24 mouse cellular contexts compared by ENCODE assay signal in genomic region chr4:102290052-102290734, GRCm38 (mm10).
DNase-seq lines count a peak whose midpoint lies in the region; ATAC-seq and TF ChIP-seq lines count a peak whose summit lies in the region.
"Had no signal": no experiment of that assay in that cellular context is flagged by ENCODE, and none has a peak within 500 bp of the region (broad histone marks: within the 10 kb centered on the region; RNA-seq: fewer than 3 reads in every experiment).

No protein-coding gene starts in this region.

- ATAC-seq in frontal cortex, adult (ENCODE audit: low TSS enrichment) = 0 out of 2 replicates have a peak, but pooled peaks have one; percentile 44
- ATAC-seq: forebrain, postnatal 0 days; intestine, embryonic 16.5 days had no signal

- no peak overlapping the region for H3K27ac ChIP-seq in bone marrow macrophage, adult 2 months (ENCODE audit: insufficient read depth, low read depth, low read length)
- H3K27ac ChIP-seq: embryonic facial prominence, embryonic 12.5 days; gastrocnemius, adult 2 months; hindbrain, embryonic 15.5 days; limb, embryonic 13.5 days; liver, embryonic 15.5 days; macrophage; midbrain, embryonic 12.5 days; neural tube, embryonic 12.5 days had no signal

- peaks cover 7% of the 10 kb centered on the region for H3K4me1 ChIP-seq in bone marrow macrophage, adult 2 months (ENCODE audit: control insufficient read depth, insufficient read depth, low read length)
- H3K4me1 ChIP-seq: embryonic facial prominence, embryonic 12.5 days; limb, embryonic 13.5 days; liver, embryonic 15.5 days; neural tube, embryonic 12.5 days had no signal

- no peak for TF ChIP-seq CTCF in bone marrow macrophage, adult 2 months (IDR thresholded peaks at IDR 0.05; ENCODE audit: low read depth, low read length)

- DNase-seq in frontal cortex, postnatal 25 days (ENCODE audit: low spot score in 2 of 2) = no peak
- peak; percentile 67 for DNase-seq in cerebellum, adult 9-10 months
- peak; percentile 3 for DNase-seq in induced T-regulatory cell, adult 2 months (ENCODE audit: low read depth)
- no peak for DNase-seq in adrenal gland, postnatal 14 days
- DNase-seq in urinary bladder, postnatal 36 days (ENCODE audit: low spot score in 2 of 2) = no peak
- DNase-seq: adrenal gland, adult 8-10 months; B cell, adult 2 months; forebrain, postnatal 0 days; gastrocnemius, adult 2 months; heart, adult 11 months; heart, postnatal 36 days; kidney, postnatal 4 days; thymus, postnatal 4 days had no signal

- H3K4me3 ChIP-seq in bone marrow macrophage, adult 2 months (ENCODE audit: insufficient read depth, low read length) = peak overlapping the region; percentile 5; the same call in 1 of the 2 replicates
- H3K4me3 ChIP-seq: embryonic facial prominence, embryonic 12.5 days; gastrocnemius, adult 2 months; heart, embryonic 12.5 days; hindbrain, embryonic 15.5 days; limb, embryonic 13.5 days; liver, embryonic 15.5 days; midbrain, embryonic 12.5 days; neural tube, embryonic 12.5 days had no signal

- no peak for TF ChIP-seq POLR2A in bone marrow macrophage, adult 2 months (IDR thresholded peaks at IDR 0.05; ENCODE audit: borderline replicate concordance, low read depth, low read length)

Comparison
In these comparisons a context has a peak if more than half of its experiments do, and no peak if none do; other contexts are left out.
1. DNase-seq: peak in cerebellum, adult 9-10 months (single experiment) and induced T-regulatory cell, adult 2 months (single experiment); none in frontal cortex, postnatal 25 days (0 of 2), adrenal gland, postnatal 14 days (single experiment) and urinary bladder, postnatal 36 days (0 of 2).